Mouse (Mus musculus): ENCODE results near the gene Dusp6. TPM values are rescaled to one million over a fixed set of nuclear protein-coding genes. Genes with fewer than 3 reads are reported as not detected.

Dusp6 gene
- polyA plus RNA-seq, 1 experiment from 2014 or later: 37.1 TPM

GRCm38 (mm10) chr10:99235081-99235480, 27.9 kb upstream of the Dusp6 start:
- H3K36me3 ChIP-seq (replicated peaks): no peaks in the 10 kb centered on the region
- H3K27me3 ChIP-seq: no peaks in the 10 kb centered on the region
- no peak overlapping the region for H3K27ac ChIP-seq
- H3K9me3 ChIP-seq: no peaks in the 10 kb centered on the region
- no peak overlapping the region for H3K4me2 ChIP-seq
- H3K4me1 ChIP-seq: no peaks in the 10 kb centered on the region
- H3K4me3 ChIP-seq (replicated peaks): no peak overlapping the region
- H3K9ac ChIP-seq: no peak overlapping the region
- no peak for ATAC-seq (ENCODE audit: low FRiP score)
- 93% methylated on average over 9 of the region's 9 CpGs for WGBS

GRCm38 (mm10) chr10:99237205-99237832, 25.7 kb upstream of the Dusp6 start:
- WGBS: 84% methylated on average over 11 of the region's 11 CpGs
- no peak overlapping the region for H3K27ac ChIP-seq
- ATAC-seq (ENCODE audit: low FRiP score): no peak
- H3K9me3 ChIP-seq: no peaks in the 10 kb centered on the region
- no peak overlapping the region for H3K9ac ChIP-seq
- no peaks in the 10 kb centered on the region for H3K27me3 ChIP-seq
- no peak overlapping the region for H3K4me3 ChIP-seq (replicated peaks)
- H3K4me1 ChIP-seq: no peaks in the 10 kb centered on the region
- H3K4me2 ChIP-seq: no peak overlapping the region
- H3K36me3 ChIP-seq (replicated peaks): no peaks in the 10 kb centered on the region

- H3K9me3 ChIP-seq: no peaks in the 10 kb centered on the region
Measured at GRCm38 (mm10) chr10:99238537-99238936, 24.5 kb upstream of the Dusp6 start.

GRCm38 (mm10) chr10:99241284-99241828, 21.7 kb upstream of the Dusp6 start:
- Histone ChIP-seq H3K27ac (no peak overlapping the region), H3K4me2 (no peak overlapping the region), H3K9me3 (no peaks in the 10 kb centered on the region), H3K27me3 (0 out of 2 replicates have a peak, but pooled peaks cover 2% of the 10 kb centered on the region), H3K4me1 (0 out of 2 replicates have a peak, but pooled peaks cover 2% of the 10 kb centered on the region), H3K4me3 (replicated peaks) (no peak overlapping the region), H3K36me3 (replicated peaks) (no peaks in the 10 kb centered on the region), H3K9ac (no peak overlapping the region)
- ATAC-seq (ENCODE audit: low FRiP score): no peak
- 90% methylated on average over 7 of the region's 7 CpGs for WGBS

More at GRCm38 (mm10) chr10:99238537-99238936, 24.5 kb upstream of the Dusp6 start:
- H3K4me3 ChIP-seq (replicated peaks): no peak overlapping the region
- no peaks in the 10 kb centered on the region for H3K27me3 ChIP-seq
- H3K36me3 ChIP-seq (replicated peaks): no peaks in the 10 kb centered on the region
- H3K4me1 ChIP-seq: no peaks in the 10 kb centered on the region
- ATAC-seq (ENCODE audit: low FRiP score): no peak
- no peak overlapping the region for H3K9ac ChIP-seq
- no peak overlapping the region for H3K4me2 ChIP-seq
- WGBS: 80% methylated on average over 11 of the region's 11 CpGs
- no peak overlapping the region for H3K27ac ChIP-seq

GRCm38 (mm10) chr10:99241829-99242711, 21.0 kb upstream of the Dusp6 start:
- Histone ChIP-seq H3K4me1 (0 out of 2 replicates have a peak, but pooled peaks cover 2% of the 10 kb centered on the region), H3K36me3 (replicated peaks) (no peaks in the 10 kb centered on the region), H3K27me3 (0 out of 2 replicates have a peak, but pooled peaks cover 2% of the 10 kb centered on the region), H3K27ac (no peak overlapping the region), H3K9me3 (no peaks in the 10 kb centered on the region), H3K9ac (no peak overlapping the region), H3K4me3 (replicated peaks) (no peak overlapping the region), H3K4me2 (no peak overlapping the region)
- 84% methylated on average over 16 of the region's 16 CpGs for WGBS
- ATAC-seq (ENCODE audit: low FRiP score): no peak

GRCm38 (mm10) chr10:99242721-99243120, 20.3 kb upstream of the Dusp6 start:
- H3K27me3 ChIP-seq: 0 out of 2 replicates have a peak, but pooled peaks cover 2% of the 10 kb centered on the region
- no peak overlapping the region for H3K4me3 ChIP-seq (replicated peaks)
- no peaks in the 10 kb centered on the region for H3K36me3 ChIP-seq (replicated peaks)
- 51% methylated on average over 10 of the region's 10 CpGs for WGBS
- no peak for ATAC-seq (ENCODE audit: low FRiP score)
- 0 out of 2 replicates have a peak, but pooled peaks cover 2% of the 10 kb centered on the region for H3K4me1 ChIP-seq
- no peak overlapping the region for H3K9ac ChIP-seq
- no peak overlapping the region for H3K27ac ChIP-seq
- no peak overlapping the region for H3K4me2 ChIP-seq
- no peaks in the 10 kb centered on the region for H3K9me3 ChIP-seq

- H3K27me3 ChIP-seq: 0 out of 2 replicates have a peak, but pooled peaks cover 2% of the 10 kb centered on the region
- no peak overlapping the region for H3K27ac ChIP-seq
- H3K4me2 ChIP-seq: no peak overlapping the region
- H3K4me3 ChIP-seq (replicated peaks): no peak overlapping the region
- no peak overlapping the region for H3K9ac ChIP-seq
- 0 out of 2 replicates have a peak, but pooled peaks cover 2% of the 10 kb centered on the region for H3K4me1 ChIP-seq
- 74% methylated on average over 5 of the region's 5 CpGs for WGBS
- no peak for ATAC-seq (ENCODE audit: low FRiP score)
- no peaks in the 10 kb centered on the region for H3K9me3 ChIP-seq
- H3K36me3 ChIP-seq (replicated peaks): no peaks in the 10 kb centered on the region
Measured at GRCm38 (mm10) chr10:99243907-99244489, 19.0 kb upstream of the Dusp6 start.

- Histone ChIP-seq H3K36me3 (replicated peaks) (no peaks in the 10 kb centered on the region), H3K27ac (no peak overlapping the region), H3K9ac (no peak overlapping the region), H3K4me2 (no peak overlapping the region), H3K9me3 (no peaks in the 10 kb centered on the region), H3K4me1 (0 out of 2 replicates have a peak, but pooled peaks cover 2% of the 10 kb centered on the region), H3K4me3 (replicated peaks) (no peak overlapping the region), H3K27me3 (0 out of 2 replicates have a peak, but pooled peaks cover 2% of the 10 kb centered on the region)
- ATAC-seq (ENCODE audit: low FRiP score): no peak
- 69% methylated on average over 7 of the region's 7 CpGs for WGBS
Measured at GRCm38 (mm10) chr10:99244655-99245260, 18.3 kb upstream of the Dusp6 start.

- H3K4me1 ChIP-seq: 0 out of 2 replicates have a peak, but pooled peaks cover 2% of the 10 kb centered on the region
- 0 out of 2 replicates have a peak, but pooled peaks cover 2% of the 10 kb centered on the region for H3K27me3 ChIP-seq
- 81% methylated on average over 20 of the region's 20 CpGs for WGBS
- no peak for ATAC-seq (ENCODE audit: low FRiP score)
- H3K27ac ChIP-seq: no peak overlapping the region
- H3K4me2 ChIP-seq: no peak overlapping the region
- H3K4me3 ChIP-seq (replicated peaks): no peak overlapping the region
- no peaks in the 10 kb centered on the region for H3K36me3 ChIP-seq (replicated peaks)
- H3K9ac ChIP-seq: no peak overlapping the region
- H3K9me3 ChIP-seq: no peaks in the 10 kb centered on the region
Measured at GRCm38 (mm10) chr10:99246797-99247508, 16.1 kb upstream of the Dusp6 start.

GRCm38 (mm10) chr10:99250874-99251281, 12.2 kb upstream of the Dusp6 start:
- H3K36me3 ChIP-seq (replicated peaks): no peaks in the 10 kb centered on the region
- H3K4me2 ChIP-seq: no peak overlapping the region
- H3K9me3 ChIP-seq: no peaks in the 10 kb centered on the region
- ATAC-seq (ENCODE audit: low FRiP score): no peak
- H3K4me3 ChIP-seq (replicated peaks): no peak overlapping the region
- no peaks in the 10 kb centered on the region; the same call in 1 of the 2 replicates for H3K27me3 ChIP-seq
- no peak overlapping the region for H3K9ac ChIP-seq
- WGBS: 80% methylated on average over 11 of the region's 11 CpGs
- no peaks in the 10 kb centered on the region for H3K4me1 ChIP-seq
- H3K27ac ChIP-seq: no peak overlapping the region

- no peak overlapping the region for H3K9ac ChIP-seq
- WGBS: 88% methylated on average over 2 of the region's 2 CpGs
- no peaks in the 10 kb centered on the region for H3K9me3 ChIP-seq
- no peak overlapping the region for H3K27ac ChIP-seq
- H3K4me1 ChIP-seq: no peaks in the 10 kb centered on the region
- ATAC-seq (ENCODE audit: low FRiP score): no peak
- no peak overlapping the region for H3K4me3 ChIP-seq (replicated peaks)
- H3K27me3 ChIP-seq: peaks cover 8% of the 10 kb centered on the region; the same call in 1 of the 2 replicates
- H3K4me2 ChIP-seq: no peak overlapping the region
- H3K36me3 ChIP-seq (replicated peaks): no peaks in the 10 kb centered on the region
Measured at GRCm38 (mm10) chr10:99253412-99253811, 9.6 kb upstream of the Dusp6 start.

Measured in forebrain, embryonic 12.5 days (tissue).